Mouse (Mus musculus): ENCODE results near the gene Lrrc42. TPM values are rescaled to one million over a fixed set of nuclear protein-coding genes. Genes with fewer than 3 reads are reported as not detected.

Gene Lrrc42
- polyA plus RNA-seq, 1 experiment from 2014 or later: 76.5 TPM

DNA sequence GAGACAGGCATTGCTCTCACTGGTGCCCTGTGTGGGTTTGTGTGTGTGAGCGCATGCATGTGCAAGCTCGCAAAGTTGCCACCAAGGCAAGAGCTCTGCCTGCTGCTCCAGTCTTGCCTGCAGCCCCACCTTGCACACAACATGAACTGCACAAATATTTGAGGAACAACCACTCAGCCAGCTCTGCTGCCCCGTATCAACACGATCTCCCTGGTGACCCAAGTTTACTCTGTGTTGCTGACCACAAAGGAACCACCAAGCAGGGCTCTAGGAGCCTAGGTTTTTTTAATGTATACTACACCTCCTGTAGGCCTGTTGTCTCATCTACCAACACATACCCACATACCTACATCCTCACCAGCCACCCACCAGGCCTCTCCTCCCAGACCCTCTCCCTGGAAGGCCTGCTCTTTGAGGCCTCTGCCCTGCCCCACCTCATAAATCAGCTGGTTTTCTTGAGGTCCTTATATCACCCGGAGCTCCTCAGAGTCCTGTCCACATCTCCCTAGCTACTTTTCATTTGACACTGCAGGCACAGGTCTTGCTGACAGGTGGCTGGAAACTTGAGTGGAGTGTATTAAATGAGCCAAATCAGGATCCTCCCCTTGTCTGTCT is 42.7 kb downstream of the Lrrc42 start:
- no peak overlapping the region for H3K27ac ChIP-seq
- WGBS: 89% methylated on average over 5 of the region's 5 CpGs
- H3K9me3 ChIP-seq: no peaks in the 10 kb centered on the region
- H3K4me3 ChIP-seq: no peak overlapping the region
- H3K27me3 ChIP-seq (ENCODE audit: insufficient read depth, poor library complexity, severe bottlenecking): no peaks in the 10 kb centered on the region
- DNase-seq (ENCODE audit: low spot score): no peak
- H3K4me1 ChIP-seq (replicated peaks): peaks cover 11% of the 10 kb centered on the region
- H3K36me3 ChIP-seq: peaks cover 31% of the 10 kb centered on the region

DNA sequence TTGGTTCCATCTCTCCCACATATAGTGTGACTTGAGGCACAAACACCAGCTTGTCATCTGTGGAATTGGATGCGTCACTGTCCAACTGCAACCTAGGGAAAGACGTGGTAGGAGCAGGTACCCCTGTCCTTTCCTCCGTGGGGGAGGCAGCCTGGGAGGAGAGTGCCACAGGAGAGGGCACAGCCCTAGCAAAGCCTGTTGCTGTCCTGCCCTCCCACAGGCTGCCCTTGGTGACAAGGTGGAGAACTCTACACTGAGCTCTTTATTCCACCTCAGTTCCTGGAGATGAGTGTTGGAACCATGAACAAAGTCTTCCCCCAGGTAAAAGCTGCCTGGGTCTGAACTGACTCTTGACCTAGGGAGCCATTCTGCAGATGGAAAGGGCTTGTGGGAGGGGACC is 44.5 kb downstream of the Lrrc42 start, which contains the start of gene Ldlrad1:
TSS of gene Ldlrad1 (plus strand) at position 301 of the 400 bp plus-strand sequence.
- Histone ChIP-seq H3K4me1 (replicated peaks) (peaks cover 11% of the 10 kb centered on the region), H3K36me3 (peaks cover 48% of the 10 kb centered on the region), H3K4me3 (no peak within 1 kb of the TSS), H3K27me3 (ENCODE audit: insufficient read depth, poor library complexity, severe bottlenecking) (no peaks in the 10 kb centered on the region), H3K27ac (no peak within 1 kb of the TSS), H3K9me3 (no peaks in the 10 kb centered on the region)
- no peak for DNase-seq (ENCODE audit: low spot score)
- 92% methylated on average over 3 of the region's 3 CpGs for WGBS

DNA sequence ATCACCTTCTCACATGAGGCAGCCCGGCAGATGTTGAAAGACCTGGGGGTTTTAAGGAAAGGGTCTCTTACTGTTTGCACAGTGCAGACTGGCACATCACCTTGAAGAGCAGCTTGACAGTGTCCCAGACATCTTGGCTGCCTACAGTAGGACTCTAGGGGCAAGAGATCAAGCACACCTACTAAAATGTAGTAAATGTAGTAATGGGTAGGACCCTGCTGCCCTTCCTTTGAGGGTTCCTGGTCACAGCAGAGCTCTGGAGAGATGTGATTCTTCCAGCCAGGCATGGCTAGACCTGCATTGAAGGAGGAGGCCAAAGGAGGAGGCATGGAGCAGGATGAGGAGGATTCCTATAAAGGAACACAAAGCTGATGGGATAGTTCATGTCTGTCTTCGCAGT is 46.3 kb downstream of the Lrrc42 start:
- H3K9me3 ChIP-seq: no peaks in the 10 kb centered on the region
- H3K27me3 ChIP-seq (ENCODE audit: insufficient read depth, poor library complexity, severe bottlenecking): no peaks in the 10 kb centered on the region
- no peak overlapping the region for H3K27ac ChIP-seq
- H3K36me3 ChIP-seq: peaks cover 67% of the 10 kb centered on the region
- WGBS: 96% methylated on average over 2 of the region's 2 CpGs
- no peak for DNase-seq (ENCODE audit: low spot score)
- peaks cover 7% of the 10 kb centered on the region for H3K4me1 ChIP-seq (replicated peaks)
- H3K4me3 ChIP-seq: no peak overlapping the region

DNA sequence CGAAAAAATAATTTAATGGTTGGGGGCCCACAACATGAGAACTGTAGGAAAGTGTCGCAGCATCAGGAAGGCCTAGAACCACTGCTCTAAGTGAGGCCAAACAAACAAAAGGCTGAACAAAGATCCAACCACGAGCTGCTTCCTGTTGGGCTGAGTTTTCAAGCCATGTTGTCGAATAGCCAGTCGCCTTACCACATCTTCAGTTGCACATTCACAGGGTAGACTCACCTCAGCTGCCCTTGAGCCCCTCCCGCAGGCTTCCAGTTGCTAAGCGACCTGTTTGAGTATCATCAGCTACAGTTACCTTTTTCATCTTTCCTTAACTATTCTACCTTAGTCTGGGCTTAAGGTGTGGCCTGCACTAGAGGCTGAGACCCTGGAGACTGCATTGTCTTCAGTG is 50.3 kb downstream of the Lrrc42 start:
- H3K4me3 ChIP-seq: no peak overlapping the region
- H3K9me3 ChIP-seq: no peaks in the 10 kb centered on the region
- peaks cover 96% of the 10 kb centered on the region for H3K36me3 ChIP-seq
- H3K27me3 ChIP-seq (ENCODE audit: insufficient read depth, poor library complexity, severe bottlenecking): no peaks in the 10 kb centered on the region
- H3K4me1 ChIP-seq (replicated peaks): no peaks in the 10 kb centered on the region
- DNase-seq (ENCODE audit: low spot score): no peak
- no peak overlapping the region for H3K27ac ChIP-seq
- WGBS: 91% methylated on average over 7 of the region's 7 CpGs

DNA sequence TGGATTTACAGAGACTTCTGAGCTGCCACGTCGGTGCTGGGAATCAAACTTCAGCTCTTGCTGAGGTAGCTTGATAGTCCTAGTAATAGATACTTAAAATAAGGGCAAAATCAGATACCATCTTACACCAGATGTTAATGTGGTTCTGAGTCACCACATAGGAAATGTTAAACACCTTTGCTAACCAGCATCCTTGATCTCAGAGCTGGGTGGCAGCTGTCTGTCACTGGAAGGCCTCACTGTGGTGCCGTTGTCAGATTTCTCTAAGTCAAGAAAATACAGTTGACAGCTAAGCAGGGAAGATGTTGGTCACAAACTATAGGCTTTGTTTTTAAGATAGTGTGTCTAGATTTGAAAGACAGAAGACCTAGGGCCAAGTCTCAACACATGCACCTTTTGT is 51.6 kb downstream of the Lrrc42 start:
- Histone ChIP-seq H3K9me3 (no peaks in the 10 kb centered on the region), H3K4me3 (no peak overlapping the region), H3K36me3 (peaks cover 98% of the 10 kb centered on the region), H3K27me3 (ENCODE audit: insufficient read depth, poor library complexity, severe bottlenecking) (no peaks in the 10 kb centered on the region), H3K27ac (no peak overlapping the region), H3K4me1 (replicated peaks) (no peaks in the 10 kb centered on the region)
- DNase-seq (ENCODE audit: low spot score): no peak
- WGBS: 96% methylated on average over 3 of the region's 3 CpGs

DNA sequence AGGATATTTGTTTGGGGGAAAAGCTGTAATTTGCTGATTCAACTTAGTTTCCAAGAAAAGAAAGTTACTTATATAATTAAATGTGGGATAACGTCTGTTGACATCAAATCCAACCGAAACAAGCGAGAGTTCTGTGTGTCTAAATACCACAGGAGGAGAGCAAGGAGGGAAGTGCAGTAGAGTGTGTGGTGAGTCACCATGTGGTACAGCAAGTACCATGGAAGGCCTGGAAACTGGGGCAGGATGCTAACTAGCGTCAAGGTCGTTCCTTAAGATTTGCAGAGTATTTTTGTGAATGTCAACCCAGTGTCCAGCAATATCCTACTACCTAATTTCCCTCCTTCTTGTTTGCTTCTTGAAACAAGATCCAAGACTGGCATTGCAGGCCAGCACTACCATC is 55.3 kb downstream of the Lrrc42 start:
- H3K4me3 ChIP-seq: no peak overlapping the region
- DNase-seq (ENCODE audit: low spot score): no peak
- H3K9me3 ChIP-seq: no peaks in the 10 kb centered on the region
- no peaks in the 10 kb centered on the region for H3K4me1 ChIP-seq (replicated peaks)
- WGBS: 89% methylated on average over 5 of the region's 5 CpGs
- no peaks in the 10 kb centered on the region for H3K27me3 ChIP-seq (ENCODE audit: insufficient read depth, poor library complexity, severe bottlenecking)
- no peak overlapping the region for H3K27ac ChIP-seq
- peaks cover 99% of the 10 kb centered on the region for H3K36me3 ChIP-seq

DNA sequence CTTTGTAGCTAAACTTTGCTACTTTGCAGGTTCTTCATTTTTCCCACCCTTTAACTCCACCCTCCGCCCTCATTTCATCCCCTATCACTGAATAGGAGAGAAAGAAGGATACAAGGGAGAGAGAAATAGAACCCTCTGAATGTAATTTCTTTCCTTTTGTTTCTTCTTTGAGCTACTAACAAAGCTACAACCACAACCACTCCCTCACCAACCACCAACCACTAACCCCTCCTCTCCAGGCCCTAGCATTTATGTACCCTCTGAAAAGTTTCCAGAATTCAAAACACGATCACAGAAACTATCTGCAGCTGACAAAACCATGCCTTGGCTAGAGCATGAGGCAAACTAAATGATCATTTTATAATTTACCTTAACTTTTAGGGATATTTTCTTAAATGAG is 56.9 kb downstream of the Lrrc42 start:
- no peaks in the 10 kb centered on the region for H3K9me3 ChIP-seq
- DNase-seq (ENCODE audit: low spot score): no peak
- no peaks in the 10 kb centered on the region for H3K4me1 ChIP-seq (replicated peaks)
- no peak overlapping the region for H3K27ac ChIP-seq
- peaks cover 99% of the 10 kb centered on the region for H3K36me3 ChIP-seq
- no peak overlapping the region for H3K4me3 ChIP-seq
- H3K27me3 ChIP-seq (ENCODE audit: insufficient read depth, poor library complexity, severe bottlenecking): no peaks in the 10 kb centered on the region
- 90% methylated on average over 2 of the region's 2 CpGs for WGBS

DNA sequence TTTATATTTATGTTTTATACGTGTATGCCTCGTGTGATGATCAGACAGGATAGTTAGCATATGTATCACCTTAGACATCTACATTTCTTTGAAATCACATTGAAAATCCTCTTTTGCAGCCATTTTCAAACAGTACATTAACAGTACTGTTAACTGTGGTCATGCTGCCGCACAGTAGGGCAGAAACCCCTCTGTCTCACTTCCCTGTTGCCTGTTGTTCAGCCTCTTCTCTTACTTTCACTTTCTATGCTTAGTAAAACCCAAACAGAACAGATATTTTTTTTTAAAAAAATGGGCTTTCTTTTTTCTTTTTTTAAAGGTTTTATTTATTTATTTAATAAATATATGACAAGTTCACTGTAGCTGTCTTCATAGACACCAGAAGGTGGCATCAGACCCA is 59.5 kb downstream of the Lrrc42 start:
- Histone ChIP-seq H3K36me3 (peaks cover 99% of the 10 kb centered on the region), H3K4me3 (no peak overlapping the region), H3K9me3 (no peaks in the 10 kb centered on the region), H3K27me3 (ENCODE audit: insufficient read depth, poor library complexity, severe bottlenecking) (no peaks in the 10 kb centered on the region), H3K4me1 (replicated peaks) (no peaks in the 10 kb centered on the region), H3K27ac (no peak overlapping the region)
- DNase-seq (ENCODE audit: low spot score): no peak
- 98% methylated on average over 3 of the region's 3 CpGs for whole genome bisulfite sequencing

DNA sequence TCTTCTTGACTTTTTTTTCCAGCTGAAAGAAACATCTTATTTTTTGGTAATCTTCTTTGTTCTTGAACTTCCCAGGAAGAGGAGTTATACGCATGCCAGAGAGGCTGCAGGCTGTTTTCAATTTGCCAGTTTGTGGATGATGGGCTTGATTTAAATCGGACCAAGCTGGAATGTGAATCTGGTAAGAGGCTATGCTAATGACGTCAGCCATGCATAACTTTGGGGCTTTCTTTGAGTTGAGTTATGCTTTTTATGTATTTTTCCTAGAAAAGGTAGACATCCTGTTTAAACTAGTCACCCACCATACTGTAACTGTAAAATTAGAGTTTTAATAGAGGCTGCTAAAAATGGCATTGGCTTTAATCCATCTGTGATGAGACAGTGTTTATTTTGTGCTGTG is 67.6 kb downstream of the Lrrc42 start:
- 75% methylated on average over 3 of the region's 3 CpGs for WGBS

More for the DNA sequence above, 67.6 kb downstream of the Lrrc42 start:
- peaks cover 16% of the 10 kb centered on the region for H3K4me1 ChIP-seq (replicated peaks)
- no peaks in the 10 kb centered on the region for H3K27me3 ChIP-seq (ENCODE audit: insufficient read depth, poor library complexity, severe bottlenecking)
- peaks cover 51% of the 10 kb centered on the region for H3K36me3 ChIP-seq
- H3K4me3 ChIP-seq: no peak overlapping the region
- DNase-seq (ENCODE audit: low spot score): no peak
- no peaks in the 10 kb centered on the region for H3K9me3 ChIP-seq
- no peak overlapping the region for H3K27ac ChIP-seq

Other genes starting within 250 kb of the Lrrc42 start
- gene Mrpl37, start 186.7 kb downstream of the Lrrc42 start, polyA plus RNA-seq (2016; fragmentation: Nextera tagmentation; extraction: Ambion mirVana): 116 and 121 TPM in 2 replicates
- gene Cyb5rl, start 186.5 kb downstream of the Lrrc42 start, polyA plus RNA-seq (2016; fragmentation: Nextera tagmentation; extraction: Ambion mirVana): 7.6 and 8.9 TPM in 2 replicates
- 0.30 TPM in 2 replicates for gene Cdcp2, start 156.6 kb downstream of the Lrrc42 start, polyA plus RNA-seq (2016; fragmentation: Nextera tagmentation; extraction: Ambion mirVana)
- 289 and 340 TPM in 2 replicates for gene Tmem59, start 75.1 kb downstream of the Lrrc42 start, polyA plus RNA-seq (2016; fragmentation: Nextera tagmentation; extraction: Ambion mirVana)
- gene Tceanc2, start 74.4 kb downstream of the Lrrc42 start, polyA plus RNA-seq (2016; fragmentation: Nextera tagmentation; extraction: Ambion mirVana): 23.1 and 30.2 TPM in 2 replicates
- not detected in 2 replicates for gene Ldlrad1, start 44.4 kb downstream of the Lrrc42 start, polyA plus RNA-seq (2016; fragmentation: Nextera tagmentation; extraction: Ambion mirVana)
- gene Hspb11, start 61 bp upstream of the Lrrc42 start, polyA plus RNA-seq (2016; fragmentation: Nextera tagmentation; extraction: Ambion mirVana): 24.5 and 36.3 TPM in 2 replicates
- not detected in 2 replicates for gene Dio1, start 53.6 kb upstream of the Lrrc42 start, polyA plus RNA-seq (2016; fragmentation: Nextera tagmentation; extraction: Ambion mirVana)
- 42.0 and 48.2 TPM in 2 replicates for gene Yipf1, start 60.8 kb upstream of the Lrrc42 start, polyA plus RNA-seq (2016; fragmentation: Nextera tagmentation; extraction: Ambion mirVana)
- 35.1 and 48.3 TPM in 2 replicates for gene Ndc1, start 114.3 kb upstream of the Lrrc42 start, polyA plus RNA-seq (2016; fragmentation: Nextera tagmentation; extraction: Ambion mirVana)
- 2.9 and 6.3 TPM in 2 replicates for gene Glis1, start 181.1 kb upstream of the Lrrc42 start, polyA plus RNA-seq (2016; fragmentation: Nextera tagmentation; extraction: Ambion mirVana)